In the genomic region with DNA sequence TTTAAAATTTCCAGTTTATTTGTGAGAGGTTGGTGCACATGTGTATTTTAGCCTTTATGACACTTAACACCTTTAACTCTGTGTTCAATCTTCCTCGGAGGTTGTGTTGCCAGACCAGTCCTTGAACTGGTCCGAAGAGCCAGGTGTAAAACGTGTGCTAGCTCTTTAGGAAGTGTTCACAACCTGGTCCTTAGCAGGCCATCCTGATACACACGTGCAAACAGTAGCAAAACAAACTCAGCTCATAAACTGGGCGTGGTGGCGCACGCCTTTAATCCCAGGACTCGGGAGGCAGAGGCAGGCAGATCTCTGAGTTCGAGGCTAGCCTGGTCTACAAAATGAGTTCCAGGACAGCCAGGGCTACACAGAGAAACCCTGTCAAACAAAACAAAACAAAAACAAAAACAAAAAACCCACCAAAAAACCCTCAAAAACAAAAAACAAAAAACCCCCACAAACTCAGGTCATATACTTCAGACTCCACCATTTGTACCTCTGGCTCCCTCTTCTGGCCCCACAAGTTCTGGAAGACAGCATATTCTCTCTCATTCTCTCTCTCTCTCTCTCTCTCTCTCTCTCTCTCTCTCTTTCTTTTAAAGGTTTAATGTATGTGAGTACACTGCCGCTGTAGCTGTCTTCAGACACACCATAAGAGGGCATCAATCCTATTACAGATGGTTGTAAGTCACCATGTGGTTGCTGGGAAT, we compare ENCODE assay signal across 1 mouse cellular context.
TF ChIP-seq lines count a peak whose summit lies in the region.

No protein-coding gene starts in this region.

TF ChIP-seq in CH12.LX, 34 proteins besides CTCF, POLR2A, EP300 and RAD21:
- no peak for TF ChIP-seq UBTF (IDR thresholded peaks at IDR 0.05; ENCODE audit: low read depth, low read length)
- TF ChIP-seq ETS1 (conservative IDR thresholded peaks at IDR 0.05; ENCODE audit: low read depth, low read length) = 0 out of 2 replicates have a peak, but pooled peaks have one; percentile 13
- peak; percentile 64 for TF ChIP-seq JUND (conservative IDR thresholded peaks at IDR 0.05; ENCODE audit: low read depth, low read length)
- TF ChIP-seq BHLHE40 (IDR thresholded peaks at IDR 0.05; ENCODE audit: low read depth, low read length) = peak; percentile 47
- TF ChIP-seq ZNF384 (IDR thresholded peaks at IDR 0.05; ENCODE audit: low read depth, low read length) = 0 out of 2 replicates have a peak, but pooled peaks have one; percentile 21
- 0 out of 2 replicates have a peak, but pooled peaks have one; percentile 38 for TF ChIP-seq CHD2 (IDR thresholded peaks at IDR 0.05; ENCODE audit: low read length)
- TF ChIP-seq USF1 (IDR thresholded peaks at IDR 0.05; ENCODE audit: low read depth, low read length) = no peak
- peak; percentile 32; the same call in 1 of the 2 replicates for TF ChIP-seq ELF1 (IDR thresholded peaks at IDR 0.05; ENCODE audit: low read depth, low read length)
- no peak for TF ChIP-seq NRF1 (IDR thresholded peaks at IDR 0.05; ENCODE audit: low read depth, low read length)
- 0 out of 2 replicates have a peak, but pooled peaks have one; percentile 22 for TF ChIP-seq IRF4 (IDR thresholded peaks at IDR 0.05; ENCODE audit: low read depth, low read length)
- TF ChIP-seq E2F4 (IDR thresholded peaks at IDR 0.05; ENCODE audit: insufficient replicate concordance, low read depth, low read length) = 0 out of 2 replicates have a peak, but pooled peaks have one; percentile 38
- TF ChIP-seq SIN3A (IDR thresholded peaks at IDR 0.05; ENCODE audit: low read length) = peak; percentile 64; the same call in 1 of the 2 replicates
- TF ChIP-seq KAT2A (IDR thresholded peaks at IDR 0.05; ENCODE audit: insufficient replicate concordance, low read length) = 0 out of 2 replicates have a peak, but pooled peaks have one; percentile 26
- 0 out of 2 replicates have a peak, but pooled peaks have one; percentile 59 for TF ChIP-seq MYC (IDR thresholded peaks at IDR 0.05; ENCODE audit: low read depth, low read length)
- 0 out of 2 replicates have a peak, but pooled peaks have one; percentile 39 for TF ChIP-seq MAZ (IDR thresholded peaks at IDR 0.05; ENCODE audit: low read depth, low read length)
- 0 out of 2 replicates have a peak, but pooled peaks have one; percentile 17 for TF ChIP-seq NELFE (IDR thresholded peaks at IDR 0.05; ENCODE audit: low read depth, low read length)
- TF ChIP-seq USF2 (conservative IDR thresholded peaks at IDR 0.05; ENCODE audit: low read depth, low read length) = no peak
- TF ChIP-seq CHD1 (IDR thresholded peaks at IDR 0.05; ENCODE audit: low read depth, low read length) = 0 out of 2 replicates have a peak, but pooled peaks have one; percentile 44
- TF ChIP-seq HCFC1 (IDR thresholded peaks at IDR 0.05; ENCODE audit: low read depth, low read length) = no peak
- 0 out of 2 replicates have a peak, but pooled peaks have one; percentile 47 for TF ChIP-seq RCOR1 (conservative IDR thresholded peaks at IDR 0.05; ENCODE audit: low read depth, low read length)
- no peak for TF ChIP-seq PAX5 (IDR thresholded peaks at IDR 0.05; ENCODE audit: low read length)
- no peak for TF ChIP-seq GABPA (IDR thresholded peaks at IDR 0.05; ENCODE audit: insufficient replicate concordance, low read depth, low read length)
- TF ChIP-seq ZMIZ1 (IDR thresholded peaks at IDR 0.05; ENCODE audit: low read depth, low read length) = no peak
- no peak; the same call in 1 of the 2 replicates for TF ChIP-seq ZKSCAN1 (IDR thresholded peaks at IDR 0.05; ENCODE audit: borderline replicate concordance, low read depth, low read length)
- peak; percentile 46; the same call in 1 of the 2 replicates for TF ChIP-seq ZC3H11A (IDR thresholded peaks at IDR 0.05; ENCODE audit: low read depth, low read length)
- TF ChIP-seq MEF2A (IDR thresholded peaks at IDR 0.05; ENCODE audit: borderline replicate concordance, low read depth, low read length) = no peak
- TF ChIP-seq POLR2AphosphoS2 (IDR thresholded peaks at IDR 0.05; ENCODE audit: low read depth, low read length) = no peak
- TF ChIP-seq MXI1 (IDR thresholded peaks at IDR 0.05; ENCODE audit: low read depth, low read length) = 0 out of 2 replicates have a peak, but pooled peaks have one; percentile 22
- TF ChIP-seq TCF12 (IDR thresholded peaks at IDR 0.05; ENCODE audit: low read depth, low read length) = no peak
- TF ChIP-seq TBP (conservative IDR thresholded peaks at IDR 0.05; ENCODE audit: low read depth, low read length) = no peak
- no peak for TF ChIP-seq MAFK (IDR thresholded peaks at IDR 0.05; ENCODE audit: insufficient replicate concordance, low read length)
- peak; percentile 84 for TF ChIP-seq SMC3 (IDR thresholded peaks at IDR 0.05; ENCODE audit: low read depth, low read length)
- TF ChIP-seq JUN (IDR thresholded peaks at IDR 0.05; ENCODE audit: insufficient read depth, low read depth, low read length) = no peak
- TF ChIP-seq MAX (IDR thresholded peaks at IDR 0.05; ENCODE audit: low read length) = peak; percentile 49
TF ChIP-seq in CH12.LX: peak in this region for 19.
